Mouse (Mus musculus): ENCODE measurements around the gene Nedd9. TPM values are rescaled to one million over a fixed set of nuclear protein-coding genes. Genes with fewer than 3 reads are reported as not detected.

Gene Nedd9
- polyA plus RNA-seq, 1 experiment from 2014 or later: 11.9 TPM

GRCm38 (mm10) chr13:41450821-41451220, 36.3 kb downstream of the Nedd9 start:
- Histone ChIP-seq H3K4me3 (ENCODE audit: low read length) (no peak overlapping the region), H3K27me3 (replicated peaks; ENCODE audit: control insufficient read depth, insufficient read depth, low read length) (no peaks in the 10 kb centered on the region), H3K9ac (ENCODE audit: low read depth, low read length) (no peak overlapping the region), H3K4me2 (ENCODE audit: low read length) (no peak overlapping the region), H3K4me1 (ENCODE audit: control insufficient read depth, insufficient read depth, low read depth, low read length) (no peaks in the 10 kb centered on the region), H3K9me3 (ENCODE audit: control insufficient read depth, low read length) (no peaks in the 10 kb centered on the region), H3K36me3 (ENCODE audit: control insufficient read depth, insufficient read depth, low read length) (no peaks in the 10 kb centered on the region), H3K27ac (ENCODE audit: low read depth, low read length) (no peak overlapping the region)
- 76% methylated on average over 6 of the region's 6 CpGs for WGBS
- ATAC-seq: no peak

- no peaks in the 10 kb centered on the region for H3K4me1 ChIP-seq (ENCODE audit: control insufficient read depth, insufficient read depth, low read depth, low read length)
- H3K4me3 ChIP-seq (ENCODE audit: low read length): no peak overlapping the region
- no peaks in the 10 kb centered on the region for H3K36me3 ChIP-seq (ENCODE audit: control insufficient read depth, insufficient read depth, low read length)
- H3K9ac ChIP-seq (ENCODE audit: low read depth, low read length): no peak overlapping the region
- no peak overlapping the region for H3K27ac ChIP-seq (ENCODE audit: low read depth, low read length)
- ATAC-seq: no peak
- H3K27me3 ChIP-seq (replicated peaks; ENCODE audit: control insufficient read depth, insufficient read depth, low read length): no peaks in the 10 kb centered on the region
- no peak overlapping the region for H3K4me2 ChIP-seq (ENCODE audit: low read length)
- 77% methylated on average over 2 of the region's 2 CpGs for WGBS
- no peaks in the 10 kb centered on the region for H3K9me3 ChIP-seq (ENCODE audit: control insufficient read depth, low read length)
Observed at GRCm38 (mm10) chr13:41449211-41449610, 38.0 kb downstream of the Nedd9 start.

- Histone ChIP-seq H3K9me3 (ENCODE audit: control insufficient read depth, low read length) (no peaks in the 10 kb centered on the region), H3K9ac (ENCODE audit: low read depth, low read length) (no peak overlapping the region), H3K4me1 (ENCODE audit: control insufficient read depth, insufficient read depth, low read depth, low read length) (no peaks in the 10 kb centered on the region; the same call in 1 of the 2 replicates), H3K4me2 (ENCODE audit: low read length) (no peak overlapping the region), H3K36me3 (ENCODE audit: control insufficient read depth, insufficient read depth, low read length) (no peaks in the 10 kb centered on the region), H3K27ac (ENCODE audit: low read depth, low read length) (no peak overlapping the region), H3K27me3 (replicated peaks; ENCODE audit: control insufficient read depth, insufficient read depth, low read length) (no peaks in the 10 kb centered on the region), H3K4me3 (ENCODE audit: low read length) (no peak overlapping the region)
- 64% methylated on average over 6 of the region's 6 CpGs for WGBS
- ATAC-seq: no peak
Observed at GRCm38 (mm10) chr13:41447209-41447608, 40.0 kb downstream of the Nedd9 start.

GRCm38 (mm10) chr13:41446591-41446990, 40.6 kb downstream of the Nedd9 start:
- Histone ChIP-seq H3K4me3 (ENCODE audit: low read length) (no peak overlapping the region), H3K36me3 (ENCODE audit: control insufficient read depth, insufficient read depth, low read length) (no peaks in the 10 kb centered on the region), H3K9ac (ENCODE audit: low read depth, low read length) (no peak overlapping the region), H3K9me3 (ENCODE audit: control insufficient read depth, low read length) (no peaks in the 10 kb centered on the region), H3K4me2 (ENCODE audit: low read length) (no peak overlapping the region), H3K27ac (ENCODE audit: low read depth, low read length) (no peak overlapping the region), H3K27me3 (replicated peaks; ENCODE audit: control insufficient read depth, insufficient read depth, low read length) (no peaks in the 10 kb centered on the region), H3K4me1 (ENCODE audit: control insufficient read depth, insufficient read depth, low read depth, low read length) (no peaks in the 10 kb centered on the region; the same call in 1 of the 2 replicates)
- no peak for ATAC-seq
- 100% methylated on average over 1 of the region's 1 CpGs for WGBS

- 90% methylated on average over 3 of the region's 3 CpGs for WGBS
- H3K9ac ChIP-seq (ENCODE audit: low read depth, low read length): no peak overlapping the region
Observed at GRCm38 (mm10) chr13:41445067-41445808, 41.9 kb downstream of the Nedd9 start.

GRCm38 (mm10) chr13:41444230-41444629, 42.9 kb downstream of the Nedd9 start:
- H3K27me3 ChIP-seq (replicated peaks; ENCODE audit: control insufficient read depth, insufficient read depth, low read length): no peaks in the 10 kb centered on the region
- H3K4me3 ChIP-seq (ENCODE audit: low read length): no peak overlapping the region
- H3K9ac ChIP-seq (ENCODE audit: low read depth, low read length): no peak overlapping the region
- H3K36me3 ChIP-seq (ENCODE audit: control insufficient read depth, insufficient read depth, low read length): no peaks in the 10 kb centered on the region
- no peak overlapping the region for H3K27ac ChIP-seq (ENCODE audit: low read depth, low read length)
- no peak for ATAC-seq
- 93% methylated on average over 6 of the region's 6 CpGs for WGBS
- H3K4me2 ChIP-seq (ENCODE audit: low read length): no peak overlapping the region
- H3K9me3 ChIP-seq (ENCODE audit: control insufficient read depth, low read length): no peaks in the 10 kb centered on the region
- H3K4me1 ChIP-seq (ENCODE audit: control insufficient read depth, insufficient read depth, low read depth, low read length): no peaks in the 10 kb centered on the region; the same call in 1 of the 2 replicates

More at GRCm38 (mm10) chr13:41445067-41445808, 41.9 kb downstream of the Nedd9 start:
- Histone ChIP-seq H3K4me2 (ENCODE audit: low read length) (no peak overlapping the region), H3K4me3 (ENCODE audit: low read length) (no peak overlapping the region), H3K27ac (ENCODE audit: low read depth, low read length) (no peak overlapping the region), H3K36me3 (ENCODE audit: control insufficient read depth, insufficient read depth, low read length) (no peaks in the 10 kb centered on the region), H3K27me3 (replicated peaks; ENCODE audit: control insufficient read depth, insufficient read depth, low read length) (no peaks in the 10 kb centered on the region), H3K4me1 (ENCODE audit: control insufficient read depth, insufficient read depth, low read depth, low read length) (no peaks in the 10 kb centered on the region; the same call in 1 of the 2 replicates), H3K9me3 (ENCODE audit: control insufficient read depth, low read length) (no peaks in the 10 kb centered on the region)
- no peak for ATAC-seq

- no peaks in the 10 kb centered on the region; the same call in 1 of the 2 replicates for H3K4me1 ChIP-seq (ENCODE audit: control insufficient read depth, insufficient read depth, low read depth, low read length)
- H3K36me3 ChIP-seq (ENCODE audit: control insufficient read depth, insufficient read depth, low read length): no peaks in the 10 kb centered on the region
- WGBS: 40% methylated on average over 4 of the region's 4 CpGs
- H3K27me3 ChIP-seq (replicated peaks; ENCODE audit: control insufficient read depth, insufficient read depth, low read length): no peaks in the 10 kb centered on the region
- H3K4me2 ChIP-seq (ENCODE audit: low read length): no peak overlapping the region
- ATAC-seq: no peak
- no peak overlapping the region for H3K27ac ChIP-seq (ENCODE audit: low read depth, low read length)
- no peak overlapping the region for H3K4me3 ChIP-seq (ENCODE audit: low read length)
- H3K9me3 ChIP-seq (ENCODE audit: control insufficient read depth, low read length): no peaks in the 10 kb centered on the region
- no peak overlapping the region for H3K9ac ChIP-seq (ENCODE audit: low read depth, low read length)
Observed at GRCm38 (mm10) chr13:41442145-41442544, 45.0 kb downstream of the Nedd9 start.

GRCm38 (mm10) chr13:41440205-41440604, 47.0 kb downstream of the Nedd9 start:
- no peaks in the 10 kb centered on the region; the same call in 1 of the 2 replicates for H3K4me1 ChIP-seq (ENCODE audit: control insufficient read depth, insufficient read depth, low read depth, low read length)
- H3K27me3 ChIP-seq (replicated peaks; ENCODE audit: control insufficient read depth, insufficient read depth, low read length): no peaks in the 10 kb centered on the region
- no peak for ATAC-seq
- H3K9me3 ChIP-seq (ENCODE audit: control insufficient read depth, low read length): no peaks in the 10 kb centered on the region
- H3K4me3 ChIP-seq (ENCODE audit: low read length): no peak overlapping the region
- H3K27ac ChIP-seq (ENCODE audit: low read depth, low read length): no peak overlapping the region
- H3K4me2 ChIP-seq (ENCODE audit: low read length): no peak overlapping the region
- no peak overlapping the region for H3K9ac ChIP-seq (ENCODE audit: low read depth, low read length)
- no peaks in the 10 kb centered on the region for H3K36me3 ChIP-seq (ENCODE audit: control insufficient read depth, insufficient read depth, low read length)
- WGBS: 95% methylated on average over 1 of the region's 1 CpGs

GRCm38 (mm10) chr13:41437390-41437789, 49.8 kb downstream of the Nedd9 start:
- no peak for ATAC-seq
- Histone ChIP-seq H3K4me1 (ENCODE audit: control insufficient read depth, insufficient read depth, low read depth, low read length) (no peaks in the 10 kb centered on the region; the same call in 1 of the 2 replicates), H3K27me3 (replicated peaks; ENCODE audit: control insufficient read depth, insufficient read depth, low read length) (no peaks in the 10 kb centered on the region), H3K36me3 (ENCODE audit: control insufficient read depth, insufficient read depth, low read length) (no peaks in the 10 kb centered on the region), H3K9me3 (ENCODE audit: control insufficient read depth, low read length) (no peaks in the 10 kb centered on the region), H3K4me2 (ENCODE audit: low read length) (no peak overlapping the region), H3K4me3 (ENCODE audit: low read length) (no peak overlapping the region), H3K27ac (ENCODE audit: low read depth, low read length) (no peak overlapping the region), H3K9ac (ENCODE audit: low read depth, low read length) (no peak overlapping the region)
- 93% methylated on average over 2 of the region's 2 CpGs for WGBS

Data from hindbrain, embryonic 16.5 days (tissue).